8 mouse cellular contexts compared by ENCODE assay signal in the genomic region with DNA sequence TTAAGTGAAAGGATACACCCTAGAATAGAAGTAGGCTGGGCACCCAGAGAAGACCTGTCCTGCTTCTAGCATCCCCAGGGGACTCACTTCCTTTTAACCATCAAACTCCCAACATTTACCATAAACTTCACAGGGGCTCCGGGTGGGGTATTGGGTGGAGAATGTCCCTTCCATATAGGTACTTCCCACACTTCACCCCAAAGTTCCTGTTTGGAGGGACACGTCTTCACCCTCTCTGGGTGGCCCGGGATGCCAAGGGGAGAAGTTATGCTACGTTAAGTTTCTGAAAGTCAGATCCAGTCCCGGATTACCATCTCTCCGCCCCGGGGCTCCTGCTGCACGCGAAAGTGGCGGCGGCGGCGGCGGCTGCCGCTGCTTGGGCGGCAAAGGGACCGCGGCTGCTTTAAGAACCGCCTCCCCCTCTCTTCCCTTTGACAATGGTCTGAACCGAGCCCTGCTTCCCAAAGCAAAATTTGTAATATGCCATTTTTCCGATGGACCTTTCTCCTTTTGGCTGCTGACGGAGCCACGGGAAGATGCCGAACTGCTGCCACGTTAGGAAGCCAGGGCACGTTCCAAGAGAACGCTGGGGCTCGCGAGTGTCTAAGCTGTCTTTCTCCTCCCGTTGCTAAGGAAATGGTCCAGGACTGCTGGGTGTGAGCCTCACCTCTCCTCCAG. TPM values are rescaled to one million over a fixed set of nuclear protein-coding genes. Genes with fewer than 3 reads are reported as not detected.
DNase-seq lines count a peak whose midpoint lies in the region; ATAC-seq and TF ChIP-seq lines count a peak whose summit lies in the region.

Gene Ppfia2 (plus strand): TSS at position 485 of the 678 bp plus-strand sequence.

- peak within 1 kb of the TSS; percentile 75 for H3K9ac ChIP-seq in midbrain, embryonic 15.5 days

- ATAC-seq in midbrain, embryonic 15.5 days (replicated peaks) = peak; percentile 90

- peak within 1 kb of the TSS; percentile 65 for H3K4me2 ChIP-seq in midbrain, embryonic 15.5 days

- H3K4me3 ChIP-seq in midbrain, embryonic 15.5 days = peak within 1 kb of the TSS; percentile 68
- H3K4me3 ChIP-seq in thymus, adult 2 months (ENCODE audit: control insufficient read depth, insufficient read depth, low read length) = no peak within 1 kb of the TSS

- WGBS in midbrain, embryonic 15.5 days = under 1% methylated on average over 30 of the region's 30 CpGs
- whole genome bisulfite sequencing in thymus, adult 2 months = 4% methylated on average over 30 of the region's 30 CpGs

- 0 out of 2 replicates have a peak, but pooled peaks cover under 1% of the 10 kb centered on the region for H3K36me3 ChIP-seq in midbrain, embryonic 15.5 days (replicated peaks)
- H3K36me3 ChIP-seq in thymus, adult 2 months (ENCODE audit: control insufficient read depth, insufficient read depth, low read length) = no peaks in the 10 kb centered on the region

- TF ChIP-seq CTCF in thymus, adult 2 months (IDR thresholded peaks at IDR 0.05; ENCODE audit: borderline replicate concordance, control insufficient read depth, extremely low read depth, insufficient read depth, low read length, poor library complexity) = no peak

- peak within 1 kb of the TSS; percentile 93 for H3K27ac ChIP-seq in midbrain, embryonic 15.5 days
- H3K27ac ChIP-seq in thymus, adult 2 months (ENCODE audit: control insufficient read depth, insufficient read depth, low read length) = no peak within 1 kb of the TSS

- H3K4me1 ChIP-seq in midbrain, embryonic 15.5 days = peaks cover 11% of the 10 kb centered on the region
- no peaks in the 10 kb centered on the region for H3K4me1 ChIP-seq in thymus, adult 2 months (replicated peaks; ENCODE audit: control insufficient read depth, insufficient read depth, low read length)

- H3K9me3 ChIP-seq in midbrain, embryonic 15.5 days = no peaks in the 10 kb centered on the region

- peak; percentile 95 for DNase-seq in brain, adult 2 months (ENCODE audit: low read depth, low spot score)
- DNase-seq in embryo, embryonic 10 days (ENCODE audit: low spot score) = peak; percentile 66
- peak; percentile 13 for DNase-seq in heart, adult 8-10 months (ENCODE audit: low spot score)
- DNase-seq in kidney, adult 8-10 months = peak; percentile 1 to 6
- peak; percentile 81 for DNase-seq in left cerebral cortex, postnatal 4 days
- DNase-seq in yolk sac, embryonic 10.5 days (ENCODE audit: low spot score) = peak; percentile 11
- DNase-seq in thymus, adult 2 months = no peak

- H3K27me3 ChIP-seq in midbrain, embryonic 15.5 days (replicated peaks) = no peaks in the 10 kb centered on the region
- H3K27me3 ChIP-seq in thymus, adult 2 months (ENCODE audit: control insufficient read depth, insufficient read depth, low read length) = no peaks in the 10 kb centered on the region

- intact Hi-C loops in left cerebral cortex, postnatal 4 days (cut with DNase I) = loop anchor here (10.0 kb wide), 2 partner anchors 115 to 625 kb away; partner anchors contain the start of genes Ccdc59 and Mettl25

- no peak for TF ChIP-seq POLR2A in thymus, adult 2 months (IDR thresholded peaks at IDR 0.05; ENCODE audit: control insufficient read depth, extremely low read depth, insufficient read depth, low read length, poor library complexity)

RNA-seq across cellular contexts. Expression of gene Ppfia2, which starts in this region (rescaled TPM):
- total RNA-seq in heart, adult 8-10 months (2022) = under 1 TPM; 0.19 to 0.25 (median 0.22) TPM
- 100 to 1,000 TPM in 1 of 2 experiments, 10 to 100 TPM in 1; 97.3 to 100 TPM for total RNA-seq in left cerebral cortex, postnatal 4 days (2021)
- 28.2 and 30.8 TPM in 2 replicates for polyA plus RNA-seq in midbrain, embryonic 15.5 days (2015; fragmentation: Nextera tagmentation; extraction: Ambion mirVana)
- 0.01 and 0.03 TPM in 2 replicates for polyA plus RNA-seq in thymus, adult 2 months (2012; rRNA removed)

Comparison
In these comparisons a context has a peak if more than half of its experiments do, and no peak if none do; other contexts are left out.
1. RNA of gene Ppfia2 (total RNA-seq): 97.3 to 100 TPM in left cerebral cortex, postnatal 4 days; 0.19 to 0.25 TPM in heart, adult 8-10 months; every median in the first group is over 10 times any median in the second.
2. RNA of gene Ppfia2 (polyA plus RNA-seq): 28.2 to 30.8 TPM in midbrain, embryonic 15.5 days; 0.01 to 0.03 TPM in thymus, adult 2 months; every median in the first group is over 10 times any median in the second.
3. Peak in DNase-seq in heart, adult 8-10 months; RNA of the gene not detected or under 1 TPM.